Mouse (Mus musculus) liver, embryonic 14.5 days (tissue): ENCODE measurements around the gene Setx.

Experiments used
- CTCF ChIP-seq: IDR thresholded peaks from 2 replicates; pipeline ENCODE4 v1.5.1; 2016; ENCODE audit warnings: antibody characterized with exemption, low read depth, control low read depth
- EP300 ChIP-seq: IDR thresholded peaks from 2 replicates; pipeline ENCODE4 v1.6.1; 2016; ENCODE audit warnings: antibody characterized with exemption, low read depth

DNA sequence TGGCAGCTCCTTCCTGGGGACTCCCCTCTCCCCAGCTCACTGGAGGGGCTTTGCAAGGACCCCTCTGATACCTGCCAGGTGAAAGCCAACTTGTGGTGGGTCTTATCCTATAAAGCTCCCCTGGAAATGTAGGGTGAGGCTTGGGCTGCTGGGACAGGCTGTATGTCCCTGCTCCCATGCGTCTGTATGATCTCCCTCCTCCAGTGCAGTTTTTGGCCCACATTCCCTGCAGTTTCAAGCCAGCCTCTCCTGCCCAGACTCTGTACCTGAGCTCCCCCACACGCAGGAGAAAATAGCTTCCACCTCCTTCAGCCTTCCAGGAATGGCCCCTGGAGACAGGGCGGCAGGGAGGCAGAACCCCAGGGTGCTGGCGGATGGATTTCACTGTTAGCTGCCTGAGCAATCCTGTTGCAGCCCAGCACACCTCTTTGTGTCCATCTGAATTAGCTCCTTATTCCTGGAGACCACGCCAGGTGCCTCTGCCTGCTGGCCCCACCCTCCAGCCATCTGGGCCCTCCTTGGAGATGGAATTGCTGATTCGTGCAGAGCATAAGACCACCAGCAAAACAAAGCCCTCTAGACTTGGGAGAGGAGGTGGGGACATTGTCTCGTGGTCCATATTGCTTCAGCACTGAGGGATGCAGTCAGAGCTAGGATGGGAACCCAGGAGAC is 99.7 kb downstream of the Setx start:
- no peak for TF ChIP-seq CTCF
- TF ChIP-seq EP300 = no peak
